8 mouse cellular contexts compared by ENCODE assay signal in genomic region chr1:63445149-63445609, GRCm38 (mm10). TPM values are rescaled to one million over a fixed set of nuclear protein-coding genes. Genes with fewer than 3 reads are reported as not detected.
DNase-seq lines count a peak whose midpoint lies in the region; ATAC-seq and TF ChIP-seq lines count a peak whose summit lies in the region.
"Had no signal": no experiment of that assay in that cellular context is flagged by ENCODE, and none has a peak within 500 bp of the region (broad histone marks: within the 10 kb centered on the region; RNA-seq: fewer than 3 reads in every experiment).

No protein-coding gene starts in this region.

- no peak overlapping the region for H3K27ac ChIP-seq in ES-Bruce4 (ENCODE audit: insufficient read depth, low read length)
- H3K27ac ChIP-seq: macrophage had no signal

- peak; percentile 77 for DNase-seq in brain, adult 2 months (ENCODE audit: low read depth, low spot score)
- peak; percentile 61 to 81 for DNase-seq in left cerebral cortex, postnatal 25 days (ENCODE audit: low spot score in 2 of 2)
- DNase-seq in right cerebral cortex, postnatal 14 days = peak; percentile 58
- no peak for DNase-seq in MN1 (ENCODE audit: low spot score)

- TF ChIP-seq EP300 in ES-Bruce4 (IDR thresholded peaks at IDR 0.05; ENCODE audit: insufficient read depth, low read depth, low read length) = no peak

- peaks cover 1% of the 10 kb centered on the region for H3K4me1 ChIP-seq in ES-Bruce4 (ENCODE audit: control insufficient read depth, insufficient read depth, low read length)

- TF ChIP-seq POLR2A in ES-Bruce4 (IDR thresholded peaks at IDR 0.05; ENCODE audit: insufficient read depth, low read length) = no peak

- H3K4me3 ChIP-seq in ES-Bruce4 (ENCODE audit: low read depth, low read length) = peak overlapping the region; percentile 78; the same call in 1 of the 2 replicates

- peak; percentile 62 for ATAC-seq in frontal cortex, adult (ENCODE audit: low TSS enrichment)
- no peak for ATAC-seq in CD4-positive, CD25-positive, alpha-beta regulatory T cell, adult 4 months

- TF ChIP-seq CTCF in ES-Bruce4 (IDR thresholded peaks at IDR 0.05; ENCODE audit: low read depth, low read length) = no peak

- H3K9ac ChIP-seq in ES-Bruce4 (ENCODE audit: low read depth, poor library complexity, severe bottlenecking) = no peak overlapping the region

- H3K9me3 ChIP-seq in ES-Bruce4 (replicated peaks; ENCODE audit: control insufficient read depth, insufficient read depth, low read length, poor library complexity, severe bottlenecking) = no peaks in the 10 kb centered on the region

- intact Hi-C loops in left cerebral cortex, postnatal 25 days (cut with DNase I) = loop anchor here (2.0 to 5.0 kb wide), 3 partner anchors 14 to 268 kb away; partner anchors contain the start of genes Eef1b2 and Ndufs1

- H3K27me3 ChIP-seq in ES-Bruce4 (ENCODE audit: control insufficient read depth, insufficient read depth, low read length, poor library complexity, severe bottlenecking) = no peaks in the 10 kb centered on the region

- peaks cover 10% of the 10 kb centered on the region; the same call in 1 of the 2 replicates for H3K36me3 ChIP-seq in ES-Bruce4 (ENCODE audit: control insufficient read depth, insufficient read depth, low read length, poor library complexity, severe bottlenecking)

RNA-seq across cellular contexts. Expression of gene Adam23, which starts 0.5 kb away (rescaled TPM):
- polyA plus RNA-seq in ES-Bruce4 (2011; ENCODE audit: insufficient read depth, insufficient read length, low read depth, missing spikeins) = 24.8 and 26.1 TPM in 2 replicates
- 100 to 1,000 TPM; 132 to 176 TPM for total RNA-seq in left cerebral cortex, postnatal 25 days (2021)
- under 1 TPM in 1 of 2 experiments, not detected in 1; 0.95 TPM for polyA plus RNA-seq in CD4-positive, CD25-positive, alpha-beta regulatory T cell, adult 4 months (2017; shearing (Covaris generic))
- polyA plus RNA-seq: macrophage had no signal

Comparison
In these comparisons a context has a peak if more than half of its experiments do, and no peak if none do; other contexts are left out.
1. RNA of gene Adam23, which starts 0.5 kb away (polyA plus RNA-seq): 24.8 to 26.1 TPM in ES-Bruce4; 0.95 TPM in CD4-positive, CD25-positive, alpha-beta regulatory T cell, adult 4 months; every median in the first group is over 10 times any median in the second.